Mouse (Mus musculus): Measurements from ENCODE around the gene Sigirr. TPM values are rescaled to one million over a fixed set of nuclear protein-coding genes. Genes with fewer than 3 reads are reported as not detected.
A peak's percentile ranks its signal among the peaks of the same experiment; 100 is the strongest.

The Sigirr gene
- polyA plus RNA-seq, 1 experiment from 2014 or later, result 4.4 TPM

GRCm38 (mm10) chr7:141072017-141072745 is 28.2 kb downstream of the Sigirr start:
- WGBS, result 33% methylated on average over 17 of the region's 23 CpGs
- Histone ChIP-seq H3K27ac (replicated peaks; ENCODE audit: low read depth, low read length) (no peak overlapping the region), H3K4me2 (ENCODE audit: low read depth, low read length) (no peak overlapping the region), H3K9ac (ENCODE audit: low read depth, low read length) (no peak overlapping the region), H3K36me3 (ENCODE audit: control insufficient read depth, insufficient read depth, low read length) (peaks cover 16% of the 10 kb centered on the region; the same call in 1 of the 2 replicates), H3K27me3 (replicated peaks; ENCODE audit: control insufficient read depth, insufficient read depth, low read length) (peaks cover 17% of the 10 kb centered on the region), H3K4me1 (ENCODE audit: control insufficient read depth, insufficient read depth, low read length) (peaks cover 8% of the 10 kb centered on the region; the same call in 1 of the 2 replicates), H3K9me3 (ENCODE audit: control insufficient read depth, low read length) (no peaks in the 10 kb centered on the region), H3K4me3 (ENCODE audit: low read depth, low read length) (no peak overlapping the region)
- no peak for DNase-seq (ENCODE audit: low spot score)
- ATAC-seq (ENCODE audit: low read depth), result no peak

GRCm38 (mm10) chr7:141070058-141070862 is 30.1 kb downstream of the Sigirr start:
- Histone ChIP-seq H3K9me3 (ENCODE audit: control insufficient read depth, low read length) (no peaks in the 10 kb centered on the region), H3K27ac (replicated peaks; ENCODE audit: low read depth, low read length) (no peak overlapping the region), H3K27me3 (replicated peaks; ENCODE audit: control insufficient read depth, insufficient read depth, low read length) (peaks cover 17% of the 10 kb centered on the region), H3K36me3 (ENCODE audit: control insufficient read depth, insufficient read depth, low read length) (peaks cover 30% of the 10 kb centered on the region), H3K4me2 (ENCODE audit: low read depth, low read length) (peak overlapping the region; percentile 75), H3K4me3 (ENCODE audit: low read depth, low read length) (peak overlapping the region; percentile 36), H3K9ac (ENCODE audit: low read depth, low read length) (peak overlapping the region; percentile 51), H3K4me1 (ENCODE audit: control insufficient read depth, insufficient read depth, low read length) (peaks cover 8% of the 10 kb centered on the region; the same call in 1 of the 2 replicates)
- DNase-seq (ENCODE audit: low spot score), result peak; percentile 84
- peak; percentile 53 for ATAC-seq (ENCODE audit: low read depth)
- 2% methylated on average over 41 of the region's 51 CpGs for WGBS

- H3K4me1 ChIP-seq (ENCODE audit: control insufficient read depth, insufficient read depth, low read length), result peaks cover 8% of the 10 kb centered on the region; the same call in 1 of the 2 replicates
- peaks cover 45% of the 10 kb centered on the region for H3K36me3 ChIP-seq (ENCODE audit: control insufficient read depth, insufficient read depth, low read length)
- H3K4me3 ChIP-seq (ENCODE audit: low read depth, low read length), result no peak overlapping the region
- ATAC-seq (ENCODE audit: low read depth) (no peak), DNase-seq (ENCODE audit: low spot score) (no peak)
- H3K9me3 ChIP-seq (ENCODE audit: control insufficient read depth, low read length), result no peaks in the 10 kb centered on the region
- H3K27ac ChIP-seq (replicated peaks; ENCODE audit: low read depth, low read length), result no peak overlapping the region
- H3K9ac ChIP-seq (ENCODE audit: low read depth, low read length), result 0 out of 2 replicates have a peak overlapping the region, but pooled peaks have one; percentile 1
- H3K27me3 ChIP-seq (replicated peaks; ENCODE audit: control insufficient read depth, insufficient read depth, low read length), result peaks cover 17% of the 10 kb centered on the region
- H3K4me2 ChIP-seq (ENCODE audit: low read depth, low read length), result no peak overlapping the region
- WGBS, result 76% methylated on average over 19 of the region's 19 CpGs
Observed at GRCm38 (mm10) chr7:141068351-141068750, 32.0 kb downstream of the Sigirr start.

GRCm38 (mm10) chr7:141064576-141064975 is 35.8 kb downstream of the Sigirr start:
- H3K4me2 ChIP-seq (ENCODE audit: low read depth, low read length), result no peak overlapping the region
- no peak overlapping the region for H3K27ac ChIP-seq (replicated peaks; ENCODE audit: low read depth, low read length)
- no peak overlapping the region for H3K4me3 ChIP-seq (ENCODE audit: low read depth, low read length)
- H3K27me3 ChIP-seq (replicated peaks; ENCODE audit: control insufficient read depth, insufficient read depth, low read length), result no peaks in the 10 kb centered on the region
- WGBS, result 93% methylated on average over 7 of the region's 7 CpGs
- no peak for DNase-seq (ENCODE audit: low spot score)
- H3K4me1 ChIP-seq (ENCODE audit: control insufficient read depth, insufficient read depth, low read length), result peaks cover 10% of the 10 kb centered on the region
- H3K9me3 ChIP-seq (ENCODE audit: control insufficient read depth, low read length), result no peaks in the 10 kb centered on the region
- ATAC-seq (ENCODE audit: low read depth), result no peak
- peaks cover 45% of the 10 kb centered on the region for H3K36me3 ChIP-seq (ENCODE audit: control insufficient read depth, insufficient read depth, low read length)
- no peak overlapping the region for H3K9ac ChIP-seq (ENCODE audit: low read depth, low read length)

GRCm38 (mm10) chr7:141064175-141064574 is 36.2 kb downstream of the Sigirr start:
- no peak overlapping the region for H3K27ac ChIP-seq (replicated peaks; ENCODE audit: low read depth, low read length)
- H3K4me3 ChIP-seq (ENCODE audit: low read depth, low read length), result no peak overlapping the region
- ATAC-seq (ENCODE audit: low read depth) (no peak), DNase-seq (ENCODE audit: low spot score) (no peak)
- WGBS, result 89% methylated on average over 6 of the region's 7 CpGs
- no peaks in the 10 kb centered on the region for H3K9me3 ChIP-seq (ENCODE audit: control insufficient read depth, low read length)
- H3K36me3 ChIP-seq (ENCODE audit: control insufficient read depth, insufficient read depth, low read length), result peaks cover 45% of the 10 kb centered on the region
- no peaks in the 10 kb centered on the region for H3K27me3 ChIP-seq (replicated peaks; ENCODE audit: control insufficient read depth, insufficient read depth, low read length)
- H3K4me1 ChIP-seq (ENCODE audit: control insufficient read depth, insufficient read depth, low read length), result peaks cover 10% of the 10 kb centered on the region
- no peak overlapping the region for H3K4me2 ChIP-seq (ENCODE audit: low read depth, low read length)
- H3K9ac ChIP-seq (ENCODE audit: low read depth, low read length), result no peak overlapping the region

GRCm38 (mm10) chr7:141063353-141063752 is 37.0 kb downstream of the Sigirr start:
- ATAC-seq (ENCODE audit: low read depth) (no peak), DNase-seq (ENCODE audit: low spot score) (no peak)
- Histone ChIP-seq H3K4me3 (ENCODE audit: low read depth, low read length) (no peak overlapping the region), H3K9ac (ENCODE audit: low read depth, low read length) (no peak overlapping the region), H3K36me3 (ENCODE audit: control insufficient read depth, insufficient read depth, low read length) (peaks cover 39% of the 10 kb centered on the region), H3K4me2 (ENCODE audit: low read depth, low read length) (no peak overlapping the region), H3K27ac (replicated peaks; ENCODE audit: low read depth, low read length) (no peak overlapping the region), H3K4me1 (ENCODE audit: control insufficient read depth, insufficient read depth, low read length) (peaks cover 10% of the 10 kb centered on the region), H3K27me3 (replicated peaks; ENCODE audit: control insufficient read depth, insufficient read depth, low read length) (no peaks in the 10 kb centered on the region), H3K9me3 (ENCODE audit: control insufficient read depth, low read length) (no peaks in the 10 kb centered on the region)
- 87% methylated on average over 3 of the region's 3 CpGs for WGBS

GRCm38 (mm10) chr7:141062525-141062924 is 37.8 kb downstream of the Sigirr start:
- Histone ChIP-seq H3K9me3 (ENCODE audit: control insufficient read depth, low read length) (no peaks in the 10 kb centered on the region), H3K4me1 (ENCODE audit: control insufficient read depth, insufficient read depth, low read length) (peaks cover 10% of the 10 kb centered on the region), H3K4me2 (ENCODE audit: low read depth, low read length) (no peak overlapping the region), H3K36me3 (ENCODE audit: control insufficient read depth, insufficient read depth, low read length) (peaks cover 31% of the 10 kb centered on the region), H3K4me3 (ENCODE audit: low read depth, low read length) (no peak overlapping the region), H3K27me3 (replicated peaks; ENCODE audit: control insufficient read depth, insufficient read depth, low read length) (no peaks in the 10 kb centered on the region), H3K9ac (ENCODE audit: low read depth, low read length) (no peak overlapping the region), H3K27ac (replicated peaks; ENCODE audit: low read depth, low read length) (no peak overlapping the region)
- DNase-seq (ENCODE audit: low spot score) (no peak), ATAC-seq (ENCODE audit: low read depth) (no peak)
- WGBS, result 75% methylated on average over 7 of the region's 7 CpGs

GRCm38 (mm10) chr7:141061269-141061692 is 39.1 kb downstream of the Sigirr start:
- Histone ChIP-seq H3K4me2 (ENCODE audit: low read depth, low read length) (peak overlapping the region; percentile 93), H3K27me3 (replicated peaks; ENCODE audit: control insufficient read depth, insufficient read depth, low read length) (no peaks in the 10 kb centered on the region), H3K4me1 (ENCODE audit: control insufficient read depth, insufficient read depth, low read length) (peaks cover 10% of the 10 kb centered on the region), H3K4me3 (ENCODE audit: low read depth, low read length) (peak overlapping the region; percentile 80), H3K36me3 (ENCODE audit: control insufficient read depth, insufficient read depth, low read length) (peaks cover 25% of the 10 kb centered on the region), H3K9ac (ENCODE audit: low read depth, low read length) (peak overlapping the region; percentile 89), H3K9me3 (ENCODE audit: control insufficient read depth, low read length) (no peaks in the 10 kb centered on the region), H3K27ac (replicated peaks; ENCODE audit: low read depth, low read length) (0 out of 2 replicates have a peak overlapping the region, but pooled peaks have one; percentile 39)
- WGBS, result under 1% methylated on average over 23 of the region's 37 CpGs
- DNase-seq (ENCODE audit: low spot score) (no peak), ATAC-seq (ENCODE audit: low read depth) (peak; percentile 60)
